In genomic region chr7:141456739-141457138, GRCm38 (mm10) we compare ENCODE assay signal across 8 mouse cellular contexts. TPM values are rescaled to one million over a fixed set of nuclear protein-coding genes. Genes with fewer than 3 reads are reported as not detected.
DNase-seq lines count a peak whose midpoint lies in the region; ATAC-seq lines count a peak whose summit lies in the region.

No protein-coding gene starts in this region.

- peaks cover 31% of the 10 kb centered on the region for H3K27me3 ChIP-seq in liver, embryonic 15.5 days
- peaks cover 18% of the 10 kb centered on the region for H3K27me3 ChIP-seq in liver, embryonic 11.5 days (replicated peaks; ENCODE audit: control insufficient read depth, insufficient read depth, low read length)
- peaks cover 22% of the 10 kb centered on the region for H3K27me3 ChIP-seq in midbrain, embryonic 15.5 days (replicated peaks)

- WGBS in liver, embryonic 15.5 days (ENCODE audit: insufficient replicate concordance) = 75% methylated on average over 6 of the region's 6 CpGs
- WGBS in liver, embryonic 11.5 days = 84% methylated on average over 6 of the region's 6 CpGs
- 92% methylated on average over 6 of the region's 6 CpGs for WGBS in midbrain, embryonic 15.5 days

- peak overlapping the region; percentile 78; the same call in 1 of the 2 replicates for H3K4me3 ChIP-seq in liver, embryonic 15.5 days (replicated peaks)
- H3K4me3 ChIP-seq in liver, embryonic 11.5 days (ENCODE audit: low read depth, low read length) = no peak overlapping the region
- no peak overlapping the region for H3K4me3 ChIP-seq in midbrain, embryonic 15.5 days

- no peak overlapping the region for H3K27ac ChIP-seq in liver, embryonic 15.5 days (replicated peaks)
- no peak overlapping the region for H3K27ac ChIP-seq in liver, embryonic 11.5 days (ENCODE audit: low read depth, low read length)
- H3K27ac ChIP-seq in midbrain, embryonic 15.5 days = no peak overlapping the region

- peak overlapping the region; percentile 99 for H3K4me2 ChIP-seq in liver, embryonic 15.5 days
- no peak overlapping the region; the same call in 1 of the 2 replicates for H3K4me2 ChIP-seq in liver, embryonic 11.5 days
- H3K4me2 ChIP-seq in midbrain, embryonic 15.5 days = peak overlapping the region; percentile 92

- peak; percentile 28 to 33 for DNase-seq in cerebellum, postnatal 25 days
- DNase-seq in liver, embryonic 11.5 days (ENCODE audit: low spot score) = no peak
- DNase-seq in gastrocnemius, postnatal 10 days = peak; percentile 16
- DNase-seq in embryo, embryonic 11 days = no peak
- no peak for DNase-seq in ovary, postnatal 14 days (ENCODE audit: low spot score)

- H3K9me3 ChIP-seq in liver, embryonic 15.5 days (replicated peaks) = no peaks in the 10 kb centered on the region
- H3K9me3 ChIP-seq in liver, embryonic 11.5 days (ENCODE audit: control insufficient read depth, low read length) = no peaks in the 10 kb centered on the region
- no peaks in the 10 kb centered on the region for H3K9me3 ChIP-seq in midbrain, embryonic 15.5 days

- H3K36me3 ChIP-seq in liver, embryonic 15.5 days (replicated peaks) = peaks cover 18% of the 10 kb centered on the region
- H3K36me3 ChIP-seq in liver, embryonic 11.5 days (ENCODE audit: control insufficient read depth, insufficient read depth, low read length) = 0 out of 2 replicates have a peak, but pooled peaks cover 6% of the 10 kb centered on the region
- peaks cover 10% of the 10 kb centered on the region; the same call in 1 of the 2 replicates for H3K36me3 ChIP-seq in midbrain, embryonic 15.5 days (replicated peaks)

- no peak for ATAC-seq in cerebellum, adult (ENCODE audit: insufficient number of reproducible peaks, low FRiP score, low TSS enrichment)
- ATAC-seq in liver, embryonic 15.5 days (ENCODE audit: insufficient read depth) = no peak
- no peak for ATAC-seq in liver, embryonic 11.5 days (replicated peaks; ENCODE audit: low FRiP score)
- no peak for ATAC-seq in midbrain, embryonic 15.5 days (replicated peaks)

- H3K9ac ChIP-seq in liver, embryonic 15.5 days = no peak overlapping the region
- no peak overlapping the region for H3K9ac ChIP-seq in liver, embryonic 11.5 days (ENCODE audit: low read depth, low read length)
- no peak overlapping the region for H3K9ac ChIP-seq in midbrain, embryonic 15.5 days

- H3K4me1 ChIP-seq in liver, embryonic 15.5 days (replicated peaks) = peaks cover 55% of the 10 kb centered on the region
- H3K4me1 ChIP-seq in liver, embryonic 11.5 days (replicated peaks; ENCODE audit: control insufficient read depth, insufficient read depth, low read length) = peaks cover 15% of the 10 kb centered on the region
- H3K4me1 ChIP-seq in midbrain, embryonic 15.5 days = peaks cover 21% of the 10 kb centered on the region

RNA-seq across cellular contexts. Expression of gene Pnpla2, which starts 1.7 kb away (rescaled TPM):
- polyA plus RNA-seq in liver, embryonic 15.5 days (2015; fragmentation: Nextera tagmentation; extraction: Ambion mirVana) = 13.9 and 15.3 TPM in 2 replicates
- 23.4 and 23.7 TPM in 2 replicates for polyA plus RNA-seq in liver, embryonic 11.5 days (2014; fragmentation: Nextera tagmentation; extraction: Ambion mirVana)
- 100 to 1,000 TPM; 119 to 151 TPM for total RNA-seq in gastrocnemius, postnatal 10 days (2021)
- polyA plus RNA-seq in midbrain, embryonic 15.5 days (2015; fragmentation: Nextera tagmentation; extraction: Ambion mirVana) = 17.7 and 20.1 TPM in 2 replicates

RNA-seq across cellular contexts. Expression of gene Cracr2b, which starts 4.2 kb away (rescaled TPM):
- polyA plus RNA-seq in liver, embryonic 15.5 days (2015; fragmentation: Nextera tagmentation; extraction: Ambion mirVana) = 3.9 and 5.2 TPM in 2 replicates
- 4.3 and 7.2 TPM in 2 replicates for polyA plus RNA-seq in liver, embryonic 11.5 days (2014; fragmentation: Nextera tagmentation; extraction: Ambion mirVana)
- 1 to 10 TPM; 8.6 to 9.9 TPM for total RNA-seq in gastrocnemius, postnatal 10 days (2021)
- polyA plus RNA-seq in midbrain, embryonic 15.5 days (2015; fragmentation: Nextera tagmentation; extraction: Ambion mirVana) = 7.6 and 8.7 TPM in 2 replicates

RNA-seq across cellular contexts. Expression of gene Rplp2, which starts 9.6 kb away (rescaled TPM):
- 591 and 741 TPM in 2 replicates for polyA plus RNA-seq in liver, embryonic 15.5 days (2015; fragmentation: Nextera tagmentation; extraction: Ambion mirVana)
- 1,652 and 1,836 TPM in 2 replicates for polyA plus RNA-seq in liver, embryonic 11.5 days (2014; fragmentation: Nextera tagmentation; extraction: Ambion mirVana)
- 1,000 to 10,000 TPM in 1 of 2 experiments, 100 to 1,000 TPM in 1; 886 to 1,008 TPM for total RNA-seq in gastrocnemius, postnatal 10 days (2021)
- polyA plus RNA-seq in midbrain, embryonic 15.5 days (2015; fragmentation: Nextera tagmentation; extraction: Ambion mirVana) = 597 and 636 TPM in 2 replicates

RNA-seq across cellular contexts. Expression of gene Cd151, which starts 10.5 kb away (rescaled TPM):
- 5.0 and 6.3 TPM in 2 replicates for polyA plus RNA-seq in liver, embryonic 15.5 days (2015; fragmentation: Nextera tagmentation; extraction: Ambion mirVana)
- polyA plus RNA-seq in liver, embryonic 11.5 days (2014; fragmentation: Nextera tagmentation; extraction: Ambion mirVana) = 20.6 and 22.3 TPM in 2 replicates
- 10 to 100 TPM; 77.7 to 88.5 TPM for total RNA-seq in gastrocnemius, postnatal 10 days (2021)
- polyA plus RNA-seq in midbrain, embryonic 15.5 days (2015; fragmentation: Nextera tagmentation; extraction: Ambion mirVana) = 18.8 and 20.5 TPM in 2 replicates

RNA-seq across cellular contexts. Expression of gene Pidd1, which starts 12.9 kb away (rescaled TPM):
- polyA plus RNA-seq in liver, embryonic 15.5 days (2015; fragmentation: Nextera tagmentation; extraction: Ambion mirVana) = 10.3 and 10.7 TPM in 2 replicates
- 22.5 and 22.7 TPM in 2 replicates for polyA plus RNA-seq in liver, embryonic 11.5 days (2014; fragmentation: Nextera tagmentation; extraction: Ambion mirVana)
- 1 to 10 TPM; 2.4 to 3.2 TPM for total RNA-seq in gastrocnemius, postnatal 10 days (2021)
- polyA plus RNA-seq in midbrain, embryonic 15.5 days (2015; fragmentation: Nextera tagmentation; extraction: Ambion mirVana) = 3.4 and 3.8 TPM in 2 replicates

Comparison
In these comparisons a context has a peak if more than half of its experiments do, and no peak if none do; other contexts are left out.
1. DNase-seq: peak in cerebellum, postnatal 25 days (2 of 2) and gastrocnemius, postnatal 10 days (single experiment); none in liver, embryonic 11.5 days (single experiment), embryo, embryonic 11 days (single experiment) and ovary, postnatal 14 days (single experiment).